Mouse (Mus musculus) spleen, embryonic (tissue): ENCODE results near the gene Pomt1.

Experiments
- CTCF ChIA-PET: fragments of 350-600 bp; sonication (Branson Sonifier 250); formaldehyde crosslinking; loops from one replicate; lab custom pipeline; 2022; lab: Charles Lee

Gene Pomt1

DNA sequence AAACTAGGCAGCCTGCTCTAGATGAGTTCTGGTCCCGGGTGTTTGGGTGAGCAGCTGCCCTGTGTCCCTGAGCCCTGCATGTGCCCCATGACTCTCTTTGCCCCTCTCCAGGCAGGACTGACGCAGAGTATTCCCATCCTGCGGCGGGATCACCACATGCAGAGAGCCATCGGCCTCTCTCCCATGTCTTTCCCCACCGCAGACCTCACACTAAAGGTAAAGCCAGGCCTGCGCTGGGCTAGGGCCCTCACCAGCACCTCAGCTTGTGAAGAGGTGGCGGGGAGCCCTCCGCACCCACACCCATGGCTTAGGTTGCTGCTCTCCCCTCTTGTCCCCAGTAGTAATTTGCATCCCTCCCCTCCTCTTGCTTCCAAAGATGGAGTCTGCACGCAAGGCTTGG is 15.4 kb upstream of the Pomt1 start:
- CTCF ChIA-PET, result no interaction called here

DNA sequence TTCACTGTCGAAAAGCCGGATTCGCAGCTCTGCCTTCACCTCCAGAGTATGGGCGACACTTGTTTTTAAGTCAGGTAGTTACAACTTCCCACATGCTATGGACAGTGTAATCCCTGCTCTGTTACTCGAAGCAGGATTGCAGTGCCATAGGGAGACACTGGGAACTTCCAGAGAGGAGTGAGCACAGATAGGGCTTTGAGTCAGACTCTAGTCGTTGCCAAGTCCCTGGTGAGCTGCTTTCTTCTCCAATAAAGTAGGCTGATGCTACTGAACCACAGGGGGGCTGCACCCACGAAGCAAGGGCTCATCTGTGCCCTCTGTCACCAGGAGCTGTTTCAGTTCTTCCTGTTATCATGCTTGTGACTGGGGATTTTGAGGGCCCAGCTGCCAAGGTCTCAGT is 14.8 kb upstream of the Pomt1 start:
- CTCF ChIA-PET, result no interaction called here

DNA sequence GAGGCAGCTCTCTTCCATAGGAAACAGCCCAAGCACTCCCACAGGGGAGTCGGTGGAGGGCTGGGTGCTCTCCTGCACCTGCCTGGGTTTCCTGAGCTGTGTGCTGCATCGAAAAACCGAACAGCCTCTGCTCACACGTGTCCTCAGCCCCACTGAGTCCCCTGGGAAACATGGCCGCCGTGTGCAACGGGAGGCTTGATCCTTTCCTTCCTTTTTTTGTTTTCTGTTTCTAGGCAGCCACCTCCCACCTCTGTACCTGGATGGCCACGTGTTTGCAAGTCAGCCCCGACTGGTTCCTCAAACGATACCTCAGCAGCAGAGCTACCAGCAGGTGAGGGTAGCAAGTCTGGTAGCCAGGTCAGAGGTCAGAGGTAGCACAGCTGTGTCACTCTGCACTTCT is 14.3 kb upstream of the Pomt1 start:
- CTCF ChIA-PET, result no interaction called here

GRCm38 (mm10) chr2:32235433-32235832 is 957 bp upstream of the Pomt1 start:
- CTCF ChIA-PET, result interaction anchor here (0.6 to 0.8 kb wide), 2 partner anchors 21 to 1680 kb away, joined by 3 read pairs; no protein-coding TSS in a partner anchor

DNA sequence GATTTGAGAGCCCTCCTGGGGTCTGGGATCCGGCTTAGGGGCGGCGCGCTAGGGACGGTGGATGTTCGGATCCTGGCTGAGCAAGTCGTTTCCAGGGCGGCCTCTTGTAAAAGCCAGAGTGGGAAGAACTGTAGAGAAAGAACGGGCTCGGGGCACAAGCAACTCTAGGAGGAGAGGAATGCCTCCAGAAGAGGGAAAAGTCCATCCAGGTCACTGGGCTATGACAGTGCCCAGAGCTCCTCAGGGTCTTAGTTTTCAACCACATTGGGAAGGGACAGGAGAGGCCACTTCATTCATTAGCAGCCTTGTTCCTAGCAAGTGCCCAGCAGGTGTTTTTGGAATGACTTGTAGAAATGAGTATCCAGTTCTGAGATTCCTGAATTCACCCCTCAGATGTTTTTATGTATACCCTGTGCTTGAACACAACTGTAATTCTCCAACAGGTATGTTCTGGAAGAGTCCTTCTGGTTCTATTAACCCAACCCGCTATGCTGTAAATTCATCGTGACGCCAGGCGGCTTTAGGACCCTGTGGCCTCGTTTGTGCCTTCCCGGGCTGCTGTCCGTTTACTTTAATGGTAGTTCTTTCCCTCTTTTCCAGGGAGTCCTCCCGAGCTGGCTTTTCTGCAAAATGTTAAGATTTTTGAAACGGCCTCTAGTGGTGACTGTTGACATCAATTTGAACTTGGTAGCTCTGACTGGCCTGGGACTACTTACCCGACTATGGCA is 534 bp downstream of the Pomt1 start:
- CTCF ChIA-PET, result no interaction called here

DNA sequence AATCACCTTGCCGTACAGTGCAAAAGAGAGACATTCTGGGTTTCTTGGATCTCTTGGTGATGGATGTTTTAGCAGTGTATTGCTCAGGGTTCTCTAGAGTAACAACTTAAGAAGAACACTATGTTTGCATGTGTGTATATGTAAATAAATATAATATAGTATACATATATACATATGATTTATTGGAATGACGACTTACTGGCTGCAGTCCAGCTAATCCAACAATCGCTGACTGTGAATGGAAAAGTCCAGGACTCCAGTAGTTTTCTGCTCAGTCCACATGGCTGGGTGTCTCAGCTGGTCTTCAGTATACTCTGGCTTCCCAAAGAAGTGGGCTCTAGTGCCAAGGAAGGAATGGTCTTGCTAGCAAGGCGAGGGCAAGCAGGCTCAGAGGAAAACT is 1.2 kb downstream of the Pomt1 start:
- CTCF ChIA-PET, result no interaction called here

- CTCF ChIA-PET, result no interaction called here
Observed at GRCm38 (mm10) chr2:32238708-32239435, 2.5 kb downstream of the Pomt1 start.

DNA sequence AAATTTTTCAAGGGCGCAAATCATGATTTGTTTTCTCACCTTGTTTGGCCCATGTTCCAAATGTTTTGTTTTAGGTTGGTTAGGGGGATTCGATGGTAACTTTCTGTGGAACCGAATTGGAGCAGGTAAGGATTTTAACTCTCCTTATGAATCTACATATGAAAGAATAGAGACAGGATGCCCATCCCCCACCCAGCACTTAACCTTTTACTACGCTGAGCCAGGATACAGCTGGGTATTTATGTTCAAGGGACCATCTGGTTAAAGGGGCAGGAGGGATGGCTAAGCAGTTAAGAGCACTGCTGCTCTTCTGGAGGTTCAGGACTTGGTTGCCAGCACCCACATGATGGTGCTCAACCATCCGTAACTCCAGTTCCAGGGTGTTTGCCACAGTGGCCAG is 4.2 kb downstream of the Pomt1 start:
- CTCF ChIA-PET, result no interaction called here

- CTCF ChIA-PET, result no interaction called here
Observed at GRCm38 (mm10) chr2:32242986-32243385, 6.6 kb downstream of the Pomt1 start.

DNA sequence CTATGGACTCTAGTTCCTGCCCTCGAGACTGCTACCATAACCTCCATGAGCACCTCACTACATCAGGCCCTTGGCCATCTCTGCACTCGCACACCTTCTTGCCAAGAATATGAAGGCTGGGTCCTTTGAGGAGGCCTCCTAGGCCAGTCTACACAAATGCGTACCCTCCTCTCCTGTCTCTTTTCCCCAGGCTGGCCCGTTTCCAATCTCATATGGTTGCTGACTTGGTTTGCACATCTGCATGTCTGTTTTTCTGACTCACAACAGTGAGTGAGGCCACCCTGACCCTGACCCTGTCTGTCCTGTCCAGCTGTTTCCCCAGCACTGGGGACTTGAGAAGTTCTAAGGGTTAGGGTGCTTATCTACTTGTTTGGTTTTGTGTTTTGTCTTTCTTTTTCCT is 10.4 kb downstream of the Pomt1 start:
- CTCF ChIA-PET, result no interaction called here

- CTCF ChIA-PET, result no interaction called here
Observed at GRCm38 (mm10) chr2:32248377-32249361, 12.3 kb downstream of the Pomt1 start.

GRCm38 (mm10) chr2:32251791-32252527 is 15.6 kb downstream of the Pomt1 start:
- CTCF ChIA-PET, result no interaction called here

GRCm38 (mm10) chr2:32252658-32253057 is 16.3 kb downstream of the Pomt1 start:
- CTCF ChIA-PET, result no interaction called here

DNA sequence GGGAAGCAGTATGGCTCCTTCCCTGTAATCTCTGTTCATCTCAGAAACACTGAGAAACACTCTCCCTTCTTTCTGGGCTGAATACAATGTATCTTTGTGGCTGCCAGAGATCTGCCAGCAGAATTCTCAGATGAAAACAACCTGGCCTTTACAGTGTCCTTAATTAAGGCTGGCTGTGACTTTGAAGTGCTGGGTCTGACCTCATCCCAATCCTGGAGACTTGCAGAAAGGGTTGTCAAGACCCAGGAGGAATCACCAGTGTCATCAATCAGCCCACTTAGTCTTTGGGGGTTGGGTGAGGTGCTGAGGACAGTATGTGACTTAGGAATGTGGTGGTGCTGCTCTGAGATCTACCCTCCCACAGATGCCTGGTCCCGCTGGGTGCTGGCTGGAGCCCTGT is 17.0 kb downstream of the Pomt1 start:
- CTCF ChIA-PET, result no interaction called here

DNA sequence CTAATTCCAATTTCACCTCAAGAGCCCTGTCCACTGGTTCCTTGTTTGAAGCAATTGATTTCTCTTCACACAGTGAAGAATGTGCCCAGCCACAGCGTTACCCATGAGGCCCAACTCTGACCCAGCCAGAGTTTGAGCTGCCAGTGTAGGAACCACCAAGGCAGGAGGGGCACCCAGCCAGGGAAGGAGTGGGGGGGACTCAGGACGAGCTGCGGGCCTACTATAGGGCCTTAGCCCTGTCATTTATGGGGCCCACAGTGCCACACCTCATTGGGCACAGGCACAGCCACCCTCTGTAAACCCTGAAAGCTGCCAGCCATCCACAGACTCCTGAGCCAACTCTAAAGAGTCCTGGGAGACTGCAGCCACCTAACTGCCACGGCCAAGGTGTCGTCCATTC is 18.2 kb downstream of the Pomt1 start:
- CTCF ChIA-PET, result no interaction called here

DNA sequence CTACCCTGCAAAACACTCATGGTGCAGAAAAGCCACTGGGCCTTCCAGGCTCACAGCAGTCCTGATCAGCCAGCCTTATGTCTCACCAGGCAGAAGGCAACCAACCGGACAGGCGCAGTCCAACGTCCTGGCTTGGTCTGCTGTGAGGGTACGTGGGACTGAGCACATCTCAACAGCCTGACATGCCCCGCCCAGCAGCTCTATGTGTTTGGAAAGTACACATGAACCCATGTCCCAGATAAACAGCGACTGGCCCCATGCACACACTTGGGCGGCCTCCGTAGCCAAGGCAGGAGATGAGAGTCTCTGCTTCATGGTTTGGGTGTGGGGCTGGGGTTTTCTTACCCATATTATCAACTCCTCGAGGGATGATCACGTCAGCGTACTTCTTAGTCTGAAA is 19.9 kb downstream of the Pomt1 start:
- CTCF ChIA-PET, result no interaction called here

DNA sequence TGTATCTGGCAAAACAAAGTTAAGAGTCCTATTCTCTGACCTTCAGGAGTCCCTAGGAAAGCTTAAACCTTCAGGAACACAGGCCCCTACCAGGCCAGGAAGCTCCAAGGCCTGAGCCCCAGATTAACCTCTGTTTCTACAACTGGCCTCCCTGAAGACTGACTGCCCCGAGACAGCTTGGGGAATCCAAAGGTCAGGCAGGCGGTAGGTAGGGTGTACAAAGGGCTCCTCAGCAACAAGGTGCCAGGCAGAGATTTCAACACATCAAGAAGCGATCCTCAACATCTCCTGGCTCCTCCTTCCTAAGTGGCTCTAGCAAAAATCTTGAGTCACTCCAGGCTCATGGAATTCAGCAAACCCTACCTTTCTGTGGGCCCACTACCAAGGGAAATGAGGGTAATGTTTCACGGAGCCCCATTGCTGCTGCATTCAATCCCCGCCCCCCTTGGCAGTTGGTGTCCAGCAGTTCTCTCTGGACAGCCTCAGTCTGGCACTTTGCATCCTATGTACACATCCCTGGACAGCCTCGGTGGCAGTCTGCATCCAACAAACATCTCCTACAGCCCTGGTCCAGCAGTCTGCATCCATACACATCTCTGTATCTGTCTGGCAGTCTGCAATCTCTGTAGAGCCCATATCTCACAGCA is 22.6 kb downstream of the Pomt1 start:
- CTCF ChIA-PET, result no interaction called here

DNA sequence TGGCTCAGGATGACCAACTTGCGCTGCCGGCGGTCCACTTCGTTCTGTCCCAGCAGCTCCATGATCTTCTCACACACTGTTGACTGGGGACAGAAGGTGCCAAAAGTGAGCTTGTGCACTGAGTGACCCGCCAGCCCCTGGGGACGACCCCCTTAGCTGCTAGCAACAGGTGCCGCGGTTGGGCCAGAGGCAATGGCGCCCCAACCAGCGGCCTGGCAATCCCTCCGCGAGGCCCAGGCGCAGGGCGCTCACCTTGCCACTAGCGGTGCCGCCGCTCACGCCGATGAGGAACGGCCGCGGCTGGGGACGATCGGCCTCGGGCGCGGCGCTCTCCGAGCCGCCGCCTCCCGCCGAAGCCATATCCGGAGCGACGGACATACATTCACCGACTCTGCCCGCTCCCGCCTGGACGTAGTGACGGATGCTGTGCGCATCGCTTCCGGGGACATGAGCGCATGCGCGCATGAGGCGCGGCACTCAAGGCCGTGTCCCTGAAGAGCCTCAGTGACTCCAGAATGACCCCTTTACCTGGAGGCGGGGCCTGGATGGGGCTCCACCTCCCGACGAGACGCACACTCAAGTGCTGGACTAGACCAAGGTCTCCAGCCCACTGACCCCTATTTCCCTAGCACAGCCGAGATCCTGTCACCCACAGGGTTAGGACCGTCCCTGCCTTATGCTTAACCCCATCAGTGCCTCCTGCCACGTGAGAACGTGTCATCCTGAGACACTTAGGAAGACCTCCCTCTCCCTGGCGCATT is 23.4 kb downstream of the Pomt1 start, which contains the start of gene Uck1:
Uck1 (minus strand) TSS at position 503 of the 761 bp plus-strand sequence.
- CTCF ChIA-PET, result no interaction called here

- CTCF ChIA-PET, result no interaction called here
Observed at GRCm38 (mm10) chr2:32260635-32261034, 24.2 kb downstream of the Pomt1 start.

GRCm38 (mm10) chr2:32275823-32276222 is 39.4 kb downstream of the Pomt1 start:
- CTCF ChIA-PET, result no interaction called here
